Mouse (Mus musculus) neutrophil, adult 65 days (primary cell): ENCODE results near the gene Shisal1. TPM values are rescaled to one million over a fixed set of nuclear protein-coding genes. Genes with fewer than 3 reads are reported as not detected.

Source experiments
- total RNA-seq: library from RNA; stranded (reverse); gene quantifications from 2 replicates; pipeline ENCODE4 v1.2.4, GENCODE M21; 2023

The Shisal1 gene
- not detected in 2 replicates for total RNA-seq

DNA sequence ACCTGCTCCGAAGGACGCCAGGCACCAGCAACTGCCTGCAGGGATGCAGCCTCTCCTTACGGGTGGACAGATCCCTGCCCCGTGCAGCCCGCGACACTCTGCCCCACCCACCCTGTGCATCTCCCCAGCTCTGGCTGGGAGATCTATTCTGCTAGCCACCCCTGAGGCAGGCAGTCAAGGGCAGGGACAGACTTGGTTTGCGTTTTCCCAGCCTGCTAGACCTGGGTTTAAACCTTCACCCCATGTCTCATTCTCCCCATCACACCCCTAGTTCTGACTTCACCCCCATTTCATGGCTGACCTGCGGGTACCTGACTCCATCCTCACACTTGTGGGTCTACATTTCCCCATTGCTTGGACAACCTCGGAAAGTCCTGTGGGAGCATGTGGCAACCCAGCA, at the start of gene Shisal1:
TSS of gene Shisal1 (minus strand) at position 101 of the 400 bp plus-strand sequence.

Other genes with a start within 250 kb of the Shisal1 start
- 10.8 and 21.4 TPM in 2 replicates for gene Parvb, start 215.1 kb downstream of the Shisal1 start, total RNA-seq
- 180 and 188 TPM in 2 replicates for gene Parvg, start 123.1 kb downstream of the Shisal1 start, total RNA-seq
- 0.79 and 1.5 TPM in 2 replicates for gene Rtl6, start 110.7 kb upstream of the Shisal1 start, total RNA-seq
- 1.3 and 2.5 TPM in 2 replicates for gene Prr5, start 222.5 kb upstream of the Shisal1 start, total RNA-seq